Mouse (Mus musculus) lung, postnatal 0 days (tissue): ENCODE data around the gene 4933411K16Rik. TPM values are rescaled to one million over a fixed set of nuclear protein-coding genes. Genes with fewer than 3 reads are reported as not detected.
A peak's percentile ranks its signal among the peaks of the same experiment; 100 is the strongest.

Source experiments
- ATAC-seq: fragments of 200-750 bp; cut with Nextera tagmentation; 2 replicates; pipeline ENCODE4 v1.8.0; 2017; ENCODE audit warnings: moderate library complexity
- DNase-seq: peaks from one replicate; pipeline ENCODE4 v3.0.0-alpha.2; 2016; ENCODE audit warnings: low spot score
- H3K27ac ChIP-seq: fragments of 300-500 bp; sonication (generic); 2 replicates; pipeline ENCODE4 v1.5.1; 2014; ENCODE audit warnings: antibody characterized with exemption, mild to moderate bottlenecking, low read length, mixed read lengths
- H3K27me3 ChIP-seq: fragments of 300-500 bp; sonication (generic); replicated peaks from 2 replicates; pipeline ENCODE4 v1.6.1; 2014; ENCODE audit warnings: low read length, mixed read lengths; ENCODE audit not compliant: insufficient read depth
- H3K36me3 ChIP-seq: fragments of 300-500 bp; sonication (generic); 2 replicates; pipeline ENCODE4 v1.6.1; 2014; ENCODE audit warnings: low read length, mixed read lengths; ENCODE audit not compliant: insufficient read depth
- H3K4me1 ChIP-seq: fragments of 300-500 bp; sonication (generic); 2 replicates; pipeline ENCODE4 v1.6.1; 2014; ENCODE audit warnings: antibody characterized with exemption, low read depth, low read length, mixed read lengths; ENCODE audit not compliant: insufficient read depth
- H3K4me2 ChIP-seq: fragments of 300-500 bp; sonication (generic); replicated peaks from 2 replicates; pipeline ENCODE4 v1.6.1; 2014; ENCODE audit warnings: low read depth, mild to moderate bottlenecking, low read length, moderate library complexity, mixed read lengths
- H3K4me3 ChIP-seq: fragments of 300-500 bp; sonication (generic); 2 replicates; pipeline ENCODE4 v1.5.1; 2014; ENCODE audit warnings: low read depth, low read length
- H3K9ac ChIP-seq: fragments of 300-500 bp; sonication (generic); replicated peaks from 2 replicates; pipeline ENCODE4 v1.6.1; 2014; ENCODE audit warnings: low read depth, mild to moderate bottlenecking
- H3K9me3 ChIP-seq: fragments of 300-500 bp; sonication (generic); 2 replicates; pipeline ENCODE4 v1.6.1; 2016; ENCODE audit warnings: low read length, mixed read lengths
- CTCF ChIP-seq: IDR thresholded peaks from 2 replicates; pipeline ENCODE4 v1.5.1; 2016; ENCODE audit warnings: antibody characterized with exemption, mild to moderate bottlenecking
- EP300 ChIP-seq: IDR thresholded peaks from 2 replicates; pipeline ENCODE4 v1.6.1; 2016; ENCODE audit warnings: antibody characterized with exemption, mild to moderate bottlenecking, control low read depth
- WGBS: fragments of 180-500 bp; shearing (Covaris S2); extraction: QIAGEN DNeasy Blood & Tissue Kit; methylation state at CpG from one replicate; pipeline ENCODE4 v1.1.7; 2014; 5-methylcytosine and 5-hydroxymethylcytosine counted together
- polyA plus RNA-seq: library from polyadenylated mRNA; unstranded; fragments of >200 nt; fragmentation: Nextera tagmentation; extraction: Ambion mirVana; gene quantifications from 2 replicates; pipeline ENCODE4 v1.2.1, GENCODE M21; 2015

Gene 4933411K16Rik
- polyA plus RNA-seq, 1 experiment from 2014 or later: 0.14 TPM

- no peak overlapping the region for H3K4me2 ChIP-seq
- H3K36me3 ChIP-seq: no peaks in the 10 kb centered on the region; the same call in 1 of the 2 replicates
- no peaks in the 10 kb centered on the region for H3K27me3 ChIP-seq
- no peak overlapping the region for H3K9ac ChIP-seq
- DNase-seq (no peak), ATAC-seq (no peak)
- H3K9me3 ChIP-seq: no peaks in the 10 kb centered on the region
- TF ChIP-seq CTCF (no peak), EP300 (no peak)
- H3K27ac ChIP-seq: no peak overlapping the region
- WGBS: 75% methylated on average over 4 of the region's 4 CpGs
- H3K4me1 ChIP-seq: no peaks in the 10 kb centered on the region
- H3K4me3 ChIP-seq: no peak overlapping the region
These were observed 41.6 kb upstream of the 4933411K16Rik start for GRCm38 (mm10) chr19:42010436-42010835.

DNA sequence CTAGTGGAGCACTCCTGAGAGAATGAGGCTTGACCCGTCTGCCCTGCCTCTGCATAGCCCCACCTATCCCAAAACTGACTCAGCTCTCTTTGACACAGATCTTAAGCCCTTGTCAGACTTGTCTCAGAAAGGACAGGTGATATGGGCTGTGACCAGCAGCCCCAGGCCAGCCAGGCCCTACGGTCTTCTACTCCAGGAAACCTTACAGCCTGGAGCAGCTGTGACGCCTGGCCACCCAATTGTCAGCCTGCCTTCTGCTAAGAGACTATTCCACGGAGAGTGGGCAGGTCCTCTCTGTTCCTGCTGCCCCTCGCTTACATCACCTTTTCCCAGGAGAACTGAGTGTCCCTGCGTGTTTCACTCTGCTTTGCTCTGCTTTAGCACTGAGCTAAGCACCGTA, 40.9 kb upstream of the 4933411K16Rik start:
- Histone ChIP-seq H3K9ac (no peak overlapping the region), H3K4me3 (no peak overlapping the region), H3K27ac (no peak overlapping the region), H3K4me1 (peaks cover 4% of the 10 kb centered on the region; the same call in 1 of the 2 replicates), H3K36me3 (no peaks in the 10 kb centered on the region; the same call in 1 of the 2 replicates), H3K9me3 (no peaks in the 10 kb centered on the region), H3K4me2 (no peak overlapping the region), H3K27me3 (no peaks in the 10 kb centered on the region)
- ATAC-seq: no peak
- TF ChIP-seq EP300 (no peak), CTCF (no peak)
- WGBS: 74% methylated on average over 7 of the region's 7 CpGs
- no peak for DNase-seq

DNA sequence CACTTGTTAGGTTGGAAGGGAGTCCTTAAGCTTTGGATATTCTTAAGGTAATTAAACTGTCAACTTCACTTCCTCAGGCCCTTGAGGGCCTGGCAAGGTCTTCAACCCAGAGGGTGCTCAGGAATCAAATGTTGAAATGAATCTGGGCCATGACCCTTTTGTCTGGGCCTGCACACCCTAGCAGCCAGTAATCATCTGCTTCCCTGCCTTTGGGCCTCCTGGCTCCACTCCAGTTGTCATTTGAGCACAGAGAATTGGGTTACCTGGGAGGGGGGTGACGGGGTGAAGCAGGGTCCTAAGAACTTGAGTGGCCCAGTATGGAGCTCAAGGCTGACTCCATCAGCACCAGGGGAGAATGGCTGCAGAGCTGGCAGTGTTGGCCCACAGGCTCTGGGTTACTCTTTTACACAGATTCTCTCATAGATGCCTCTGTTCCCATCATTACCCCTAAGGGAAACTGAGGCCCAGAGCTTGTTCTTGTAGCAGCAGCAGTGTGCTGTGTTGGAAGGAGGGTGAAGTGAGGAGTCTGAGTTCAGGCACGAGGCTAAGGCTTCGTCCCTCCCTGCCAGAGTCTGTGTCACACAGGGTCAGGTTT, 37.7 kb upstream of the 4933411K16Rik start:
- Histone ChIP-seq H3K4me2 (no peak overlapping the region), H3K4me1 (peaks cover 14% of the 10 kb centered on the region), H3K4me3 (no peak overlapping the region), H3K36me3 (no peaks in the 10 kb centered on the region; the same call in 1 of the 2 replicates), H3K27me3 (no peaks in the 10 kb centered on the region), H3K9ac (no peak overlapping the region), H3K9me3 (no peaks in the 10 kb centered on the region), H3K27ac (no peak overlapping the region)
- ATAC-seq (no peak), DNase-seq (no peak)
- 91% methylated on average over 3 of the region's 3 CpGs for WGBS
- TF ChIP-seq EP300: no peak
- no peak for TF ChIP-seq CTCF

- H3K4me2 ChIP-seq: no peak overlapping the region
- H3K27me3 ChIP-seq: no peaks in the 10 kb centered on the region
- 70% methylated on average over 6 of the region's 6 CpGs for WGBS
- H3K4me1 ChIP-seq: peaks cover 16% of the 10 kb centered on the region
- no peaks in the 10 kb centered on the region for H3K9me3 ChIP-seq
- no peak overlapping the region for H3K9ac ChIP-seq
- ATAC-seq: no peak
- TF ChIP-seq EP300 (no peak), CTCF (no peak)
- H3K4me3 ChIP-seq: no peak overlapping the region
- no peak for DNase-seq
- H3K27ac ChIP-seq: no peak overlapping the region
- no peaks in the 10 kb centered on the region; the same call in 1 of the 2 replicates for H3K36me3 ChIP-seq
These were observed 37.0 kb upstream of the 4933411K16Rik start for GRCm38 (mm10) chr19:42015001-42015400.

DNA sequence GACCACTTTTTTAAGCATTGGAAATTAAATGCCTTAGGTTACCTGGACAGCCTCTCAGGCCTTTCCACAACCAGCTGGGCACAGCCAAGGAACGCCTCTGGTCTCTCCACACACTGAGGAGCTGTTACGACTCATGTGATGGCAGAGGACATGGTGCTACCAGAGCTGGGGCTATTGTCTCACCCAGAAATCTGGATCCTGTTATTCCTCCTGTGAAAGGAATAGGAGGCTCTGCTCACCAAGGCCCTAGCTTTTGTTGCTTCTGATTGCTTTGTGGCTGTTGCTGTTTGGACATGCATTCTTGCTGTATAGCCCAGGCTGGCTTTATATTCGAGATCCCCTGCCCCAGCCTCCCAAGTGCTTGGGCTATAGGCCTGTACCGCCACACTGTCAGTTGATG, 35.8 kb upstream of the 4933411K16Rik start:
- Histone ChIP-seq H3K4me1 (peaks cover 16% of the 10 kb centered on the region), H3K4me2 (no peak overlapping the region), H3K9ac (no peak overlapping the region), H3K4me3 (no peak overlapping the region), H3K27me3 (no peaks in the 10 kb centered on the region), H3K36me3 (no peaks in the 10 kb centered on the region; the same call in 1 of the 2 replicates), H3K27ac (0 out of 2 replicates have a peak overlapping the region, but pooled peaks have one; percentile 32), H3K9me3 (no peaks in the 10 kb centered on the region)
- 75% methylated on average over 4 of the region's 4 CpGs for WGBS
- ATAC-seq (no peak), DNase-seq (no peak)
- TF ChIP-seq EP300: no peak
- TF ChIP-seq CTCF: no peak

DNA sequence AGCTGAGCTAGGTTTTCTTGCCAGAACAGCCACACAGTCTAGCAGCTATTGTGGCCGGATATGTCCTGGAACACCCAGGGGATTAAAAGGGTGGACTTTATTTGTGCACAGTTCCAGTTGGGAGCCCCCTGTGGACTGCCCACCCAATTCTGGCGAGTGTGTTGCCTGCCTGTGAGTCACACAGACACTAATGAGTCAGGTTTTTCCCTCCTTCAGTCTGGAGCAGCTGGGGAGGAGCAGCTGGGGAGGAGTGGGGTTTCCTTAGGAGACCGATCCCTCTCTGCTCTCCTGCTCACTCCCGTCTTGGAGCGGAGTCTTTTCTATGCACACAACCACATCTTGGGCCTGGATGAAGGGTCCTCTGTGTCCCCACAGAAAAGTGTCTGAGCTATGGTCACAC, 35.2 kb upstream of the 4933411K16Rik start:
- Histone ChIP-seq H3K27ac (peak overlapping the region; percentile 84), H3K4me3 (no peak overlapping the region), H3K36me3 (no peaks in the 10 kb centered on the region), H3K4me2 (no peak overlapping the region), H3K27me3 (no peaks in the 10 kb centered on the region), H3K9me3 (no peaks in the 10 kb centered on the region), H3K4me1 (peaks cover 16% of the 10 kb centered on the region), H3K9ac (no peak overlapping the region)
- 63% methylated on average over 5 of the region's 5 CpGs for whole genome bisulfite sequencing
- ATAC-seq (peak; percentile 34), DNase-seq (peak; percentile 48)
- TF ChIP-seq CTCF: 0 out of 2 replicates have a peak, but pooled peaks have one; percentile 2
- no peak for TF ChIP-seq EP300
